Mouse (Mus musculus): ENCODE measurements at regions not wholly inside any gene's neighbourhood (a gene's known extent, or its start where the extent isn't known, plus 50 kb on each side); places are given as distances from the start of the nearest gene placed in this dataset.

- DNase-seq = no peak
These were observed 114.1 kb upstream of the Rreb1 start for GRCm38 (mm10) chr13:37664116-37664515.

- peak; percentile 53 for DNase-seq
These were observed 111.8 kb upstream of the Rreb1 start for GRCm38 (mm10) chr13:37666207-37667003.

- peak; percentile 32 for DNase-seq
These were observed 110.8 kb upstream of the Rreb1 start for GRCm38 (mm10) chr13:37667386-37667785.

- DNase-seq = peak; percentile 4
These were observed 110.3 kb upstream of the Rreb1 start for GRCm38 (mm10) chr13:37667871-37668270.

GRCm38 (mm10) chr13:37671109-37671508 lies 107.1 kb upstream of the Rreb1 start:
- DNase-seq = no peak

GRCm38 (mm10) chr13:37674676-37675350 lies 103.4 kb upstream of the Rreb1 start:
- no peak for DNase-seq

GRCm38 (mm10) chr13:37675718-37676117 lies 102.5 kb upstream of the Rreb1 start:
- DNase-seq = no peak

GRCm38 (mm10) chr13:37676912-37677311 lies 101.3 kb upstream of the Rreb1 start:
- no peak for DNase-seq

- DNase-seq = no peak
These were observed 99.9 kb upstream of the Rreb1 start for GRCm38 (mm10) chr13:37678251-37678650.

GRCm38 (mm10) chr13:37678772-37679171 lies 99.4 kb upstream of the Rreb1 start:
- DNase-seq = no peak

- DNase-seq = no peak
These were observed 97.2 kb upstream of the Rreb1 start for GRCm38 (mm10) chr13:37680837-37681619.

GRCm38 (mm10) chr13:37683045-37683679 lies 95.0 kb upstream of the Rreb1 start:
- DNase-seq = no peak

GRCm38 (mm10) chr13:37685617-37686016 lies 92.6 kb upstream of the Rreb1 start:
- DNase-seq = no peak

GRCm38 (mm10) chr13:37686109-37686508 lies 92.1 kb upstream of the Rreb1 start:
- DNase-seq = no peak

- DNase-seq = no peak
These were observed 88.9 kb upstream of the Rreb1 start for GRCm38 (mm10) chr13:37689127-37689777.

- no peak for DNase-seq
These were observed 86.2 kb upstream of the Rreb1 start for GRCm38 (mm10) chr13:37691855-37692445.

- no peak for DNase-seq
These were observed 84.6 kb upstream of the Rreb1 start for GRCm38 (mm10) chr13:37693617-37694016.

- DNase-seq = no peak
These were observed 73.7 kb upstream of the Rreb1 start for GRCm38 (mm10) chr13:37704475-37704874.

GRCm38 (mm10) chr13:37705482-37705881 lies 72.7 kb upstream of the Rreb1 start:
- no peak for DNase-seq

GRCm38 (mm10) chr13:37710913-37711312 lies 67.3 kb upstream of the Rreb1 start:
- no peak for DNase-seq

- DNase-seq = no peak
These were observed 65.2 kb upstream of the Rreb1 start for GRCm38 (mm10) chr13:37712908-37713496.
